Mouse (Mus musculus) ZHBTc4 (cell line): ENCODE measurements around the gene Tecpr1.

ENCODE experiments used
- DNase-seq: peaks from one replicate; pipeline ENCODE4 v3.0.0-alpha.2; 2011; ENCODE audit warnings: low read depth, low spot score

Gene Tecpr1

GRCm38 (mm10) chr5:144214453-144214852 lies 9.0 kb downstream of the Tecpr1 start:
- DNase-seq, result peak; percentile 83

- peak; percentile 56 for DNase-seq
Observed at GRCm38 (mm10) chr5:144207478-144207877, 15.9 kb downstream of the Tecpr1 start.

GRCm38 (mm10) chr5:144206069-144206468 lies 17.3 kb downstream of the Tecpr1 start:
- DNase-seq, result no peak

GRCm38 (mm10) chr5:144204911-144205310 lies 18.5 kb downstream of the Tecpr1 start:
- DNase-seq, result no peak

GRCm38 (mm10) chr5:144204303-144204702 lies 19.1 kb downstream of the Tecpr1 start:
- DNase-seq, result no peak

GRCm38 (mm10) chr5:144203398-144203959 lies 19.9 kb downstream of the Tecpr1 start:
- no peak for DNase-seq

GRCm38 (mm10) chr5:144202430-144202829 lies 21.0 kb downstream of the Tecpr1 start:
- peak; percentile 61 for DNase-seq

GRCm38 (mm10) chr5:144200616-144201015 lies 22.8 kb downstream of the Tecpr1 start:
- DNase-seq, result no peak

- no peak for DNase-seq
Observed at GRCm38 (mm10) chr5:144195567-144195966, 27.8 kb downstream of the Tecpr1 start.

- DNase-seq, result no peak
Observed at GRCm38 (mm10) chr5:144194416-144194815, 29.0 kb downstream of the Tecpr1 start.

- DNase-seq, result no peak
Observed at GRCm38 (mm10) chr5:144192673-144193072, 30.7 kb downstream of the Tecpr1 start.

- DNase-seq, result no peak
Observed at GRCm38 (mm10) chr5:144191026-144191425, 32.4 kb downstream of the Tecpr1 start.

- peak; percentile 80 for DNase-seq
Observed at GRCm38 (mm10) chr5:144189950-144190583, 33.3 kb downstream of the Tecpr1 start, which contains the start of gene Bhlha15. Gene Bhlha15, plus strand, starts transcription at chr5:144190286.

- DNase-seq, result no peak
Observed at GRCm38 (mm10) chr5:144189327-144189726, 34.1 kb downstream of the Tecpr1 start.

GRCm38 (mm10) chr5:144188422-144188821 lies 35.0 kb downstream of the Tecpr1 start:
- no peak for DNase-seq

GRCm38 (mm10) chr5:144184350-144185045 lies 38.9 kb downstream of the Tecpr1 start:
- DNase-seq, result no peak

GRCm38 (mm10) chr5:144183647-144184335 lies 39.6 kb downstream of the Tecpr1 start:
- DNase-seq, result peak; percentile 40

- no peak for DNase-seq
Observed at GRCm38 (mm10) chr5:144183248-144183559, 40.2 kb downstream of the Tecpr1 start.

- DNase-seq, result no peak
Observed at GRCm38 (mm10) chr5:144182542-144183247, 40.7 kb downstream of the Tecpr1 start.

GRCm38 (mm10) chr5:144181249-144181648 lies 42.2 kb downstream of the Tecpr1 start:
- DNase-seq, result no peak

- DNase-seq, result no peak
Observed at GRCm38 (mm10) chr5:144178216-144178615, 45.2 kb downstream of the Tecpr1 start.

GRCm38 (mm10) chr5:144173648-144174047 lies 49.8 kb downstream of the Tecpr1 start:
- no peak for DNase-seq
